Mouse (Mus musculus) midbrain, embryonic 15.5 days (tissue): ENCODE data around the gene T2. TPM values are rescaled to one million over a fixed set of nuclear protein-coding genes. Genes with fewer than 3 reads are reported as not detected.

Experiments used
- ATAC-seq: fragments of 200-750 bp; cut with Nextera tagmentation; replicated peaks from 2 replicates; pipeline ENCODE4 v1.8.0; 2017; ENCODE audit warnings: moderate TSS enrichment
- H3K27ac ChIP-seq: fragments of 300-500 bp; sonication (generic); 2 replicates; pipeline ENCODE4 v1.5.1; 2015; ENCODE audit warnings: mild to moderate bottlenecking, inconsistent platforms
- H3K27me3 ChIP-seq: fragments of 300-500 bp; sonication (generic); replicated peaks from 2 replicates; pipeline ENCODE4 v1.6.1; 2015; ENCODE audit warnings: inconsistent platforms
- H3K36me3 ChIP-seq: fragments of 300-500 bp; sonication (generic); replicated peaks from 2 replicates; pipeline ENCODE4 v1.6.1; 2015; ENCODE audit warnings: inconsistent platforms
- H3K4me1 ChIP-seq: fragments of 300-500 bp; sonication (generic); 2 replicates; pipeline ENCODE4 v1.6.1; 2015; ENCODE audit warnings: inconsistent platforms
- H3K4me2 ChIP-seq: fragments of 300-500 bp; sonication (generic); 2 replicates; pipeline ENCODE4 v1.6.1; 2015; ENCODE audit warnings: inconsistent platforms, mild to moderate bottlenecking, moderate library complexity
- H3K4me3 ChIP-seq: fragments of 300-500 bp; sonication (generic); 2 replicates; pipeline ENCODE4 v1.5.1; 2015; ENCODE audit warnings: mild to moderate bottlenecking, inconsistent platforms
- H3K9ac ChIP-seq: fragments of 300-500 bp; sonication (generic); 2 replicates; pipeline ENCODE4 v1.6.1; 2015; ENCODE audit warnings: mild to moderate bottlenecking, inconsistent platforms
- H3K9me3 ChIP-seq: fragments of 300-500 bp; sonication (generic); 2 replicates; pipeline ENCODE4 v1.6.1; 2016; ENCODE audit warnings: inconsistent platforms
- WGBS: fragments of 180-500 bp; shearing (Covaris S2); methylation state at CpG from one replicate; pipeline ENCODE4 v1.1.7; 2015; ENCODE audit warnings: mixed read lengths; 5-methylcytosine and 5-hydroxymethylcytosine counted together
- polyA plus RNA-seq: library from polyadenylated mRNA; unstranded; fragments of >200 nt; fragmentation: Nextera tagmentation; extraction: Ambion mirVana; gene quantifications from 2 replicates; pipeline ENCODE4 v1.2.1, GENCODE M21; 2015

Gene T2
- polyA plus RNA-seq, 1 experiment from 2014 or later = 0.97 TPM

DNA sequence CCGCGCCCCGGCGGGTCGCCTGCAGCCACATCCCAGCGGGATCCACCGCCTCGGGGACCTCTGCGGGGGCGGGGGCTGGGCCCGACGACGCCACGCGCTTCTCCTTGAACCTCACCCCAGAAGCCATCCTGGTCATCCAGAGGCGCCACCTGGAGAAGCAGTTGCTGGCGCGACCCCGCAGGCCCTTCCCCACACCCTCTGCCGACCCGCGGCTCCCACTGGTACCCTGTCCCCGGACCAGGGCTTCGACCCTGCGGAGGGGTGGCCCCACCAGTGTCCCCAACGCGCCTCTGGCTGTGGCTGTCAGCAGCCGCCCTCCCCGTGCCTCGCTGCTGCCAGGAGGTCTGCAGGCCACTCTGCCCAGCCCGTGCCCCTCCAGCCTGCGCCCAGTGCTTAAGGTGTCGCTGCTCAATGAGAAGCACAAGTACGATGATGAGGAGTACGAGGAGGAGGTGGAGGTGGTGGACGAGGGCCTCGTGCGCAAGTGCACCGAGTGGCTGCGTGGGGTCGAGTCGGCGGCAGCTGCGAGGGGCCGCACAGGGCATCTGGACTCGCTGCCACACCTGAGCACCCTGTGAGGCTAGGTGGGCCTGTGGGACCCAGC is 14.3 kb upstream of the T2 start:
- Histone ChIP-seq H3K27ac (peak overlapping the region; percentile 93), H3K27me3 (no peaks in the 10 kb centered on the region), H3K4me1 (peaks cover 43% of the 10 kb centered on the region), H3K9ac (peak overlapping the region; percentile 98), H3K4me2 (peak overlapping the region; percentile 92), H3K4me3 (peak overlapping the region; percentile 82), H3K9me3 (no peaks in the 10 kb centered on the region), H3K36me3 (no peaks in the 10 kb centered on the region)
- peak; percentile 35 for ATAC-seq
- 8% methylated on average over 44 of the region's 46 CpGs for WGBS

DNA sequence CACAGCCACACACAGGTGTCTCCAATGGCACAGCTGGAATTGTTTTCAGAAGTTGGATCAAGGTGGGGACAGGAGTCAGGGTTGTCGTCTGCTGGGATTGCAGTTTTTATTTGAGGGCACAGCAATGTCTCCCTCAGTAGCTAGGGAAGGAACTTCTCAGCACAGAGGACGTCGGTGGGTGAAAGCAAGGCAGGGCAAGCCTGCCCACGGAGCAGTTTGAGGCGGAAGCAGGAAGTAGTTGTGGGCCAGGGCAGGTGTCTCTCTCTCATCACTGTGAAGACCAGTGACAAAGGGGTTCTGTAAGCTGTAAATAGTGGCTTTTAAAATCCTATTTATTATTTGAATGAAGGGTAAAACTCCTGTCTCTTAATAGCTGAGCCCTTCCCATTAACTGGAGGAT is 13.1 kb upstream of the T2 start:
- Histone ChIP-seq H3K27me3 (no peaks in the 10 kb centered on the region), H3K4me1 (peaks cover 43% of the 10 kb centered on the region), H3K4me2 (peak overlapping the region; percentile 92), H3K27ac (no peak overlapping the region; the same call in 1 of the 2 replicates), H3K4me3 (peak overlapping the region; percentile 82), H3K9ac (peak overlapping the region; percentile 8; the same call in 1 of the 2 replicates), H3K36me3 (no peaks in the 10 kb centered on the region), H3K9me3 (no peaks in the 10 kb centered on the region)
- WGBS = 34% methylated on average over 5 of the region's 5 CpGs
- no peak for ATAC-seq

DNA sequence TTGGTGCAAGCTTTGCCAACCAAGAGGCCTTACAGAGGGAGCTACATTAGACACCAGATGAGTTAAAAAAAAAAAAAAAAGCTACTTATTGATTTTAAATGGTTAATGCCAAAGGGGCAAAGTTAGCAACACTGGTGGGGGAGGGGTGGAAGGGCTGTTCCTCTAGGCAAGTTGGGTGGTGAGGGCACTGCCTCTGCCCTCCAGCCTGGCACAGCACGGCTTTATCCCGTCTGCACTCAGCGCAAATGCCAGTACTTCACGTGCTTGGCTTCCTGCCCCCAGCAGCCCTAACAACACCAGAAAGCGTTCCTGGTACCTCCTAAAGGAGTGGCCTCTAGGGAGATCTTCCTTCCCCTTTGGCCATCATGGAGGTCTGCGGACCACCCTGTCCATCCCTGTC is 12.4 kb upstream of the T2 start:
- no peak overlapping the region for H3K27ac ChIP-seq
- H3K36me3 ChIP-seq = no peaks in the 10 kb centered on the region
- no peaks in the 10 kb centered on the region for H3K27me3 ChIP-seq
- ATAC-seq = no peak
- H3K4me1 ChIP-seq = peaks cover 43% of the 10 kb centered on the region
- 0 out of 2 replicates have a peak overlapping the region, but pooled peaks have one; percentile 12 for H3K9ac ChIP-seq
- peak overlapping the region; percentile 40 for H3K4me2 ChIP-seq
- 46% methylated on average over 6 of the region's 6 CpGs for WGBS
- 0 out of 2 replicates have a peak overlapping the region, but pooled peaks have one; percentile 2 for H3K4me3 ChIP-seq
- H3K9me3 ChIP-seq = no peaks in the 10 kb centered on the region

DNA sequence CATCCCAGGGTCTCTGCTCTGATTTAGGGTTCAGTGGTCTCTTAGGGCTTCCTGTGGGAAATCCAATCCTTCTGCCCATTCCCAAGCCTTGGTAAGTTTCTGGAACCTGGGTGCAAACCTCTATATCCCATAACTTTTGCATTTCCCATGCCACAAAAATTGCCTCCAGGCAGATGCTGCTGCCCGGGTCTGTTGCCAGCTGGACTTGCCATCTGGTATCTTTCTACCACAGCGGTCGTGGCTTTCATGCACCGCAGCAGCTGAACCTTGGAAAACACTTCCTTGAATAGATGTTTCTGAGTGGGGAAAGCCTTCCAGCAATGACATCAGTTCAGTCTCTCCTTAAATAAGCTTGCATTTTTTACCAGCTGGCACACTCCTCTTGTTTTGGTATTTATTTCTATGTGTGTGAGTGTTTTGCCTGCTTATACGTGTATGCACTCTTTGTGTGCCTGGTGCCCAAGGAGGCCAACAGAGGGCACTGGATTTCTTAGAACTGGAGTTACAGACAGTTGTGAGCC is 8.0 kb upstream of the T2 start:
- Histone ChIP-seq H3K27ac (no peak overlapping the region), H3K4me1 (peaks cover 11% of the 10 kb centered on the region), H3K36me3 (no peaks in the 10 kb centered on the region), H3K4me2 (no peak overlapping the region), H3K9me3 (no peaks in the 10 kb centered on the region), H3K4me3 (no peak overlapping the region), H3K27me3 (no peaks in the 10 kb centered on the region), H3K9ac (no peak overlapping the region)
- WGBS = 74% methylated on average over 5 of the region's 5 CpGs
- no peak for ATAC-seq

DNA sequence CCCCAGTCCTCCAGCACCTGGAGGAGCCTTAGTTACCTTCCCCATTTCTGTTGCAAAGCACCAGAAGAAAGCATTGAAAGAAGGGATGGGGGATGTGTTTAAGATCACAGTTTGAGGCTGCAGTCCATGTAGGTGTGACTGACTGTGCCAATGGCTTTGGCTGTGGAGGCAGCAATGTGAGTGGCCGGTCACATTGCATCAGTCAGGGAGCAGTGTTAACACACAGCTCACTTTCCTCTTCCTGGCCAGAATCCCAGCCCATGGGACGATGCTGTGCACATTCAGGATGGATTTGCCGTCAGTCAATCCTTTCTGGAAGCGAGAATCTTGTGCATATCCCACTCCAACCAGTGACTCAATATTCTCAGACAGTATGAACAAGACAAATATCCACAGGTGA is 6.9 kb upstream of the T2 start:
- no peaks in the 10 kb centered on the region for H3K9me3 ChIP-seq
- H3K9ac ChIP-seq = no peak overlapping the region
- H3K4me3 ChIP-seq = no peak overlapping the region
- H3K27ac ChIP-seq = no peak overlapping the region
- no peak overlapping the region for H3K4me2 ChIP-seq
- no peak for ATAC-seq
- H3K4me1 ChIP-seq = peaks cover 2% of the 10 kb centered on the region; the same call in 1 of the 2 replicates
- no peaks in the 10 kb centered on the region for H3K27me3 ChIP-seq
- no peaks in the 10 kb centered on the region for H3K36me3 ChIP-seq
- 88% methylated on average over 4 of the region's 4 CpGs for WGBS

DNA sequence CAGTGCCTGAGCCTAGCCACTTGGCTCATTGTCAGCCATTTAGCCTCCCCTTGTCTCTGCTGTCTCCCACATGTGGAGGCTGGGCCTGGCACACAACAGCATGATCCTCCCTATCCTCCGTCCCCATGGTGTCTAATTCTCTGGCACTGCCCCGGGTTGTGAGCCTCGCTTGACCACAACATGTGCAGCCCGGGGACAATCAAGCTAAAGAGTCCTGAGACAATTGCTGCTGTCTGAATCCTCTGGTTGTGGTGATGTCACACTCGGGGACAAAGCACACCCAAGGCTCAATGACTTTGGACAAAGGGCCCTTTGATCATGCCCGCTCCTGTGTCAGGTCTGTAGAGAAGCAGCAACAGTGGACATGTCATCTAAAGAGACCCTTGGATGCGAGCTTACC is 4.7 kb upstream of the T2 start:
- Histone ChIP-seq H3K27ac (no peak overlapping the region), H3K4me2 (no peak overlapping the region), H3K36me3 (no peaks in the 10 kb centered on the region), H3K9me3 (no peaks in the 10 kb centered on the region), H3K9ac (no peak overlapping the region), H3K4me1 (no peaks in the 10 kb centered on the region), H3K4me3 (no peak overlapping the region), H3K27me3 (no peaks in the 10 kb centered on the region)
- 12% methylated on average over 7 of the region's 7 CpGs for WGBS
- ATAC-seq = no peak

DNA sequence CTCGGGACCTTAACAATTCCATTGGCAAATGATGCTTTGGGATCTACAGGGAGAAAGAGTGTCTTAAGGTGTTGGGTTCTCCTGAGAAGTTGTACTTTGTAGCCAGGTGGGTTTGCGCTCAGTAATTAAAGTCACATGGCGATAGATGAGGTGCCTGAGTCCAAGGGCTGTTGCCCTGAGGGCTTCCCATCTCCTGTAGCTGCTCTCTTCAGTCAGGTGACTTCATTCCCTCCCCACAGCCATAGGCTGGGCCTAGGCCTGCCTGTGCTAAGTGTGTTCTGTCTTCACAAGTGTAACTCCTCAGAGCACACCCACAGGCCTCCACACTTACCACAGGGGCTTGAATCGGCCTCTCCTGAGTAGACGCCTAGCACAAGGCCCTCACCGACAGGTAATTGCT is 1.7 kb downstream of the T2 start:
- no peak overlapping the region for H3K27ac ChIP-seq
- 94% methylated on average over 6 of the region's 6 CpGs for WGBS
- H3K36me3 ChIP-seq = no peaks in the 10 kb centered on the region
- no peak overlapping the region for H3K9ac ChIP-seq
- H3K9me3 ChIP-seq = no peaks in the 10 kb centered on the region
- no peak overlapping the region for H3K4me2 ChIP-seq
- no peak for ATAC-seq
- peaks cover 11% of the 10 kb centered on the region for H3K4me1 ChIP-seq
- no peaks in the 10 kb centered on the region for H3K27me3 ChIP-seq
- no peak overlapping the region for H3K4me3 ChIP-seq

DNA sequence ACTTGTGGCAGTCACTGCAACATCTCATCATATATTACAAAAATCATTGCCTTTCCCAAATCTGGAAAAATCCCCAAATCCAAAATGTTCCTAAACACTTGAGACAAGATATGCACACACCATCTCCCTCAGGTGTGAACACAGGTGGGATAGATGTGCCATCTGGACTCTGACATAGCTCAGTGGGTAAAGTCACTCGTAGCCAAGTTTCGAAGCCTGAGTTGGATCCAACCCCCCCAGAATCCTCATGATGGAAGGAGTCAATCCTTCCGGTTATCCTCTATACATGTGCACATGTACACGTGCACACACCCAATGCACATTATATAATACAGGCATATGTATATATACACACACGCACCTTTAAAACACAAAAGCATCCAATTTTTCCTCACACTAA is 5.1 kb downstream of the T2 start:
- Histone ChIP-seq H3K4me1 (peaks cover 11% of the 10 kb centered on the region), H3K27me3 (no peaks in the 10 kb centered on the region), H3K4me3 (no peak overlapping the region), H3K27ac (peak overlapping the region; percentile 56; the same call in 1 of the 2 replicates), H3K9me3 (no peaks in the 10 kb centered on the region), H3K9ac (no peak overlapping the region), H3K36me3 (no peaks in the 10 kb centered on the region), H3K4me2 (no peak overlapping the region; the same call in 1 of the 2 replicates)
- ATAC-seq = peak; percentile 7; the same call in 1 of the 2 replicates
- WGBS = 83% methylated on average over 5 of the region's 5 CpGs

DNA sequence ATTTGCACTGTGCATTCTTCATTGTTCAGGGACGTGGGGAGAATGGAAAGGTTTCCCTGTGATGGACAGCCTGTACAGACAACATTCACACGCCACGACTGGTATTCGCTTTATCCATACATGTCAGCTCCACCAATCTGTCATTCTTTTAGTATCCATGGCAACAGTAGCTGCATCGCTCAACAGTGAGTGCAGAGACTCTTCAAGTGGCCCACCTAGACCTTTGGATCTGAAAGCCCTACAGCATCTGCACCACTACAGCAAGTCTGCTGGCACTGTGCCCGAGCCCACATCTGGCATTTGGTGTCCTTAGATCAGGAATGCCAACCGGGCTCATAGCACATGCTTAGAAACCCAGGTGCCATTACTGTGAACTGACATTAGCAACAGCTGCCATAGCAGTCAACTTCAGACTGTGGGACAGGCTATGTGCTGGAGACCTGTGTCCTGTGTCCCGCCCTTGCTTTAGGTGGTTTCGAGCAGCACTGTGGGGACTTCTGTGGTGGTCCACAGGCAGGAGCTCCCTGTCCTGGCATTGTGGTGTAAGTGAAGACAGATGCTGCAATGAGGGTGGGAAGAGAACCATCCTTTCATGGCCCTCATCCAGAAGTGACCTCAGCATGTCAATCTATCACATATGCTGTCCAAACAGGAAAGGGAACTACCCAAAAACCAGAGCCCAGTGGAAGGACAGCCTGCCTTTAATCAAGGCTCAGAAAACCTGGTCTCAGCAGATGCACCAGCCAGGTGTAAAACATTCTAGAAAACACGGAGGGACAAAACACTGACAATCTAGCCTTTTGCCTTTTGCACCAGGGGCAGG is 5.7 kb downstream of the T2 start:
- peak; percentile 78 for ATAC-seq
- Histone ChIP-seq H3K9me3 (no peaks in the 10 kb centered on the region), H3K27me3 (no peaks in the 10 kb centered on the region), H3K9ac (no peak overlapping the region), H3K27ac (peak overlapping the region; percentile 56; the same call in 1 of the 2 replicates), H3K4me3 (no peak overlapping the region), H3K36me3 (no peaks in the 10 kb centered on the region), H3K4me1 (peaks cover 16% of the 10 kb centered on the region), H3K4me2 (no peak overlapping the region; the same call in 1 of the 2 replicates)
- WGBS = 52% methylated on average over 10 of the region's 10 CpGs

DNA sequence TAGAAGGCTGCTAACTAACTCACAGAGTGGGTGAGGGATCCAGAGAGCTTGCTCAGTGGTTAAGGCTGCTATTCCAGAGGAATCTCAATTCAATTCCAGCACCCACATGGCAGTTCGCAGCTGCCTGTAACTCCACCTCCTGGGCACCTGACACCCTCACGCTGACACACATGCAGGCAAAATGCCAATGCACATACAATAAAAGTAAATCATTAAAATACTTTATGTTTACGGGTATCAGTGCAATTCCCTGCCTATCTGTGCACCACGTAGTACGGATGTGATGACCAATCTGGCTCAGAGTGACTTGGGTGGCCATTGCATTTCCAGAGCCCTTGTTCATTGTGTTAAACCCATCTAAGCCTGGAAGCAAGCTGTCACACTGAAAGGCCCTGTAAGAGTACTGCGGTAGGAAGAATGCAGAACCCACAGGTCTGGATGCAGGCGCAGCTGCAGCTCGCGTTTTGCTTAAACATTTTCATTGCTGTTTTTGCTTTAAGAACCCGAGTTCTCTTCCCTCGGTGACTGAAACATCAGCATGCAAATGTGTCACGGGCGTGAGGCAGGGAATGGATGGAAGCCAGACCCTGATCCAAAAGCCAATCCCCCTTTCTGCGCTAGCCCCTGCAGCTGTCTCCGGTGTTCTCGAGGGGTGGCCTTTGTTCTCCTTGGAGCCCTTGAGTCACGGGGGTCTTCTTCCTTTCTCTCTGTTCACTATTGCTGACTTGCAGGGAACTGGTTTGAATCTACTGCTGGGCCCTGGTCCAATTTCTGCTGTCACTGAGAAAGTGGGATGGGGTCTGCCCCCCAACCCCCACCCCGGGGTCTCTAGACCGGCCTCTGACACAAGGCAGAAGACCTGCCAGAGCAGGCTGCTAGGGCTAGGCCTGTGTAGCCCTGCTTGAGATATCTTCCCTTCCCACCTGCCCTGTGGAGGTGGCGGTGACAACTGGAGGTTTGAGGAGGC is 12.0 kb downstream of the T2 start:
- Histone ChIP-seq H3K4me3 (0 out of 2 replicates have a peak overlapping the region, but pooled peaks have one; percentile 13), H3K4me2 (peak overlapping the region; percentile 36), H3K36me3 (no peaks in the 10 kb centered on the region), H3K4me1 (peaks cover 60% of the 10 kb centered on the region), H3K27me3 (no peaks in the 10 kb centered on the region), H3K27ac (peak overlapping the region; percentile 100), H3K9ac (peak overlapping the region; percentile 37), H3K9me3 (no peaks in the 10 kb centered on the region)
- WGBS = 4% methylated on average over 20 of the region's 20 CpGs
- peak; percentile 76 for ATAC-seq

DNA sequence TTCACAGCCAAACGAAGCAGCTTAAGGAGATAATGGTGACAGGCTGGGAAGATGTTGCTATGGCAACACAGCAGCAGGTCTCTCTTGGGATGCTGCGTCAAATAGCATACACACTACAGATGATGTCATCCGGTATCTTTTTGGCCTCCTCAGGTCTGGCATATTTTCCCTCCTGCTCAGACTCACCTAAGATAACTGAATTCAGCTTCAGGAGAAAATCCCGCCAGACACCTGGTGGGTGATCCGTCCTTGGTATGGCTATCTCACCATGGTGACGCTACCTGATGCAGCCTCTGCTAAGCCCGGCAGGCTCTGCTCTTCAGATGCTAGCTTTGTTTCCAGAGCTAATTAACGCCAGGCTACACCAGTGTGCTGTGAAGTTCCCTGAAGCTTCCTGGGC is 12.8 kb downstream of the T2 start:
- under 1% methylated on average over 8 of the region's 8 CpGs for WGBS
- Histone ChIP-seq H3K4me3 (peak overlapping the region; percentile 20), H3K4me1 (peaks cover 66% of the 10 kb centered on the region), H3K36me3 (no peaks in the 10 kb centered on the region), H3K27me3 (no peaks in the 10 kb centered on the region), H3K9me3 (no peaks in the 10 kb centered on the region), H3K9ac (peak overlapping the region; percentile 11; the same call in 1 of the 2 replicates), H3K27ac (peak overlapping the region; percentile 100), H3K4me2 (peak overlapping the region; percentile 36)
- peak; percentile 86 for ATAC-seq
